Mouse (Mus musculus) erythroblast, embryonic 14.5 days (primary cell): ENCODE measurements around the gene Col16a1.

Source experiments
- GATA1 ChIP-seq: IDR thresholded peaks from 2 replicates; pipeline ENCODE4 v1.6.1; 2012; ENCODE audit warnings: low read length, inconsistent platforms, mixed read lengths
- TAL1 ChIP-seq: IDR thresholded peaks from 3 replicates; pipeline ENCODE4 v1.6.1; 2012; ENCODE audit warnings: low read length, inconsistent platforms, mixed read lengths

DNA sequence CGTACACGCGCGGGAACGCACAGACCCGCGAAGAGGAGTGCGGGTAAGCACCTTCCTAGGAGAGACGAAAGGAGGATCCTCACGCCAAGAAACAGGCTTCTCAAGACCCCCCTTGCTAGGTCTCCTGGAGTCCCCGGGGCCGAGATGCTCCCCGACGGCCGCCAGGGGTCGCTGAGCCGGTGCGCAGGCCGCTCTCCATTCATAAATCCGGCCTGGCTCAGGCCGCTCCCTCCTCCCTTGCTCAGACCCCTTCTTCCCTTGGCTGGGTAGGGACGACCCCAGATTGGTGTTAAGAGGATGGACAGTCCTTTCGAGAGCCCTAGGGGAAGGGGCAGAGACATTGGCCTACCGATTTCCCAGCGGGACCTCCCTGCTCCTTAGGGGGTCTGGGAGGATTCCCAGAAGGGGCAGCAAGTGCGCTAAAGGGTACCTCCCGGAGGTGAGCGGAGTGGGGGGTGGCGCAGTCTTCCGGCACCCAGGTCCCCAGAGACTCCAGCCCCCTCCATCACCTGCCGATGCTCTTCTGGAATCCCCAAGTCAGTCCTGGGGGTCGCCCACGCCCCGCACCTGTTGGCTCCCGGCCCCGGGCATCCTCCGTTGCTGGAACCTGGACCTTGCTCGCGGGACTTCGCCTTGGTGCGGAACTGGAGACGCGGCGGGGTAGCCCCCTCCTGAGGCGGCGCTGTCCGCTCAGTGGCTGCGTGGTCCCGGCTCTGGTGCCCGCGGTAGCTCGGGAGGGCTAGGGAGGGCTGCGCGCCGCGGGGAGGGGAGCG, 91.0 kb downstream of the Col16a1 start:
- TF ChIP-seq TAL1, result no peak
- no peak for TF ChIP-seq GATA1
